Mouse (Mus musculus) gastrocnemius, postnatal 14 days (tissue): ENCODE measurements at regions not wholly inside any gene's neighbourhood (a gene's known extent, or its start where the extent isn't known, plus 50 kb on each side); places are given as distances from the start of the nearest gene placed in this dataset.
"Not testable (repeated sequence)": the region's sequence is repeated elsewhere in the genome, so short reads cannot be mapped to it uniquely, and the experiment has no call there.

Source experiments
- DNase-seq: peaks from one replicate; pipeline ENCODE4 v3.0.0; 2021; ENCODE audit warnings: mixed read lengths
- intact Hi-C: fragments of 180-260 bp; cut with DNase I; formaldehyde crosslinking; loops from one replicate; pipeline ENCODE4 v1.15.1; 2025; ENCODE audit warnings: low total_unique reads

GRCm38 (mm10) chr1:23316288-23316687 lies 81.3 kb downstream of the Ogfrl1 start:
- DNase-seq, intact Hi-C loops: not testable (repeated sequence)

- intact Hi-C loops, DNase-seq: not testable (repeated sequence)
Measured at GRCm38 (mm10) chr1:23314863-23315262, 82.7 kb downstream of the Ogfrl1 start.

GRCm38 (mm10) chr1:23292718-23293117 lies 104.9 kb downstream of the Ogfrl1 start:
- DNase-seq: no peak
- intact Hi-C loops: no loop called here

GRCm38 (mm10) chr1:23286741-23287140 lies 110.8 kb downstream of the Ogfrl1 start:
- intact Hi-C loops: no loop called here
- DNase-seq: peak; percentile 26

GRCm38 (mm10) chr1:23282870-23283219 lies 114.7 kb downstream of the Ogfrl1 start:
- no peak for DNase-seq
- intact Hi-C loops: no loop called here

GRCm38 (mm10) chr1:23282215-23282869 lies 115.2 kb downstream of the Ogfrl1 start:
- intact Hi-C loops: no loop called here
- DNase-seq: no peak

GRCm38 (mm10) chr1:23279827-23280226 lies 117.7 kb downstream of the Ogfrl1 start:
- intact Hi-C loops: no loop called here
- no peak for DNase-seq

- intact Hi-C loops: no loop called here
- no peak for DNase-seq
Measured at GRCm38 (mm10) chr1:23272077-23272476, 125.5 kb downstream of the Ogfrl1 start.

GRCm38 (mm10) chr1:23270910-23271822 lies 126.4 kb downstream of the Ogfrl1 start:
- intact Hi-C loops: no loop called here
- DNase-seq: no peak

- no peak for DNase-seq
- intact Hi-C loops: no loop called here
Measured at GRCm38 (mm10) chr1:23268062-23268461, 129.5 kb downstream of the Ogfrl1 start.

- intact Hi-C loops: no loop called here
- no peak for DNase-seq
Measured at GRCm38 (mm10) chr1:23265556-23266232, 131.9 kb downstream of the Ogfrl1 start.

- intact Hi-C loops: no loop called here
- DNase-seq: no peak
Measured at GRCm38 (mm10) chr1:23264251-23264650, 133.3 kb downstream of the Ogfrl1 start.

- no peak for DNase-seq
- intact Hi-C loops: no loop called here
Measured at GRCm38 (mm10) chr1:23263798-23264197, 133.8 kb downstream of the Ogfrl1 start.

- no peak for DNase-seq
- intact Hi-C loops: no loop called here
Measured at GRCm38 (mm10) chr1:23261652-23262051, 135.9 kb downstream of the Ogfrl1 start.

- no peak for DNase-seq
- intact Hi-C loops: no loop called here
Measured at GRCm38 (mm10) chr1:23257306-23257895, 140.2 kb downstream of the Ogfrl1 start.

- peak; percentile 82 for DNase-seq
- intact Hi-C loops: no loop called here
Measured at GRCm38 (mm10) chr1:23256630-23257001, 141.0 kb downstream of the Ogfrl1 start.

- intact Hi-C loops: no loop called here
- peak; percentile 98 for DNase-seq
Measured at GRCm38 (mm10) chr1:23255925-23256629, 141.5 kb downstream of the Ogfrl1 start.

- no peak for DNase-seq
- intact Hi-C loops: no loop called here
Measured at GRCm38 (mm10) chr1:23254235-23254634, 143.3 kb downstream of the Ogfrl1 start.

- DNase-seq: no peak
- intact Hi-C loops: no loop called here
Measured at GRCm38 (mm10) chr1:23231522-23231921, 129.5 kb upstream of the 4933415F23Rik start.
